Mouse (Mus musculus): ENCODE results near the gene Gm5136.

Gene Gm5136

DNA sequence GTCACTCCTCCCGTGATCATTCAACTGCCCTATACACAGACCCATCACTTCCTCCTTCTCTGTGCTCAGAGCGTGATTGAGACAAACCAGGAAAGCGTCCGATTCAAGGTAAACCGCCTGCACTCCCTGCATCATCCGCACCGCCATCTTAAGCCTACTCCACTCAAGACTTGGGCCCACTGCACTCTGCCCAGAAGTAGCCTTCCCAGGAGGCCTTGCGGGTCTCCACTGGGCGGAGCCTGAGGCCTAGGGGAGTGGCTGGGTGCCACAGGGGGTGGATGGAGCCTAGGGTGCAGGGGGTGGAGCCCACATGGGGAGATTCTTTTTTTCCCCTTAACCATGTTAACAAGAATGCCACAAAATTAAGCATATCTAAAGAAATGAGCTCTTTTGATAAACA is at the start of gene Gm5136:
TSS of gene Gm5136 (minus strand) at position 215 of the 400 bp plus-strand sequence.
- in situ Hi-C loops (cut with MboI, MseI) = loop anchor here in 1 of 2 experiments (10.0 kb wide), 1 partner anchor 325 kb away; no protein-coding TSS in a partner anchor

DNA sequence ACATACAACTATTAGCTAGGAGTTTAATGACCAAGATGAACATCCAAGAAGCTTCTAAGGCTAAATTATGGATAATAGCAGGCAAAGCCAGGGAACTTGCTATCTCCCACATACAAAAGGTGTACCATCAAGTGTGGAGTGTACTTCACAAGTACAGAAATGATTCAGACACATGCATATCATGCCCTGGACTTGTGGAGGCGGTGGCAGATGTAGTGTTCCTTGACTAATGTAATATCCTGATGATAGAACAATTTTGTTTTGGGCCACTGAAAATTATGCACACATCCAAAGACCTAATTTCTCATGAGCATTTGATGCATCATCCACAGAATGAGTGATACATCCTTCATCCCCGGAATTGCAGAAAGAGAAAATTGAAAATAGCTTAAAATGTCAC is 43.8 kb upstream of the Gm5136 start:
- in situ Hi-C loops (cut with MboI, MseI) = no loop called here

DNA sequence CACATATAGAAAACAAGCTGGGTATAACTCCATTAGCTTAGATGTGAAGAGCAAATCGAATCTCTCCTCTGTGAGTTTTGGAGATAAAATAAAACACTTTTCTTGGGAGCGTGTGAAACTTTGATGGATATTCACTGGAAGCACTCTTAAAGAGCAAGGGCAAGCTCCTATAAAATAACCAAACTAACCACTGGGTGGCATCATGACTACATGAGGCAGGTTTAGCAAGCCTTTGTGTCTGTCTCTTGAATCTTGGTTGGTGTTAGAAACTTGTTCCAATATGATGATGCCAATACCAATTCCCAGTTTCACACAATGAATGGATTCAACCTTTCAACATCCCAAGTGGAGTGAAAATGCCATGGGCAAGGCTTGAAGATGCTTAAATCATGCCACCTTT is 34.0 kb upstream of the Gm5136 start:
- in situ Hi-C loops (cut with MboI, MseI) = no loop called here

DNA sequence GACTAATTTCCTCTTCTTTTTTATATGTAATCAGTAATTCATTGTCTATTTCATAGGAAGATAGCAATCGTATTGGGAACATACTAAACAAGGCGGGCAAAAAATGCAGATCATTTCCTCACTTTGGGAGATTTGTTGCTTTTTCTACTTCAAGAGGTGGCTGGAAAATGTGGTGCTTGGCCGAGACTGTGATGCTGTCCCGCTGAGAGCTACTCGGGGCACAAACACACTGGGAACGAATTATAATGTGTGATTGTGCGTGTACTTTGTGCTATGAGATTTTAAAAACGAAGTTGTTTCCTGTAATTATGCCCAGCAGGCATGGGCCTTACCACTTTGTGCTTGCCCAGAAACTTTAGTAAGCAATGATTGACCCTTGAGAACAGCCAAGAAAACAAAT is 29.0 kb upstream of the Gm5136 start:
- in situ Hi-C loops (cut with MboI, MseI) = no loop called here

DNA sequence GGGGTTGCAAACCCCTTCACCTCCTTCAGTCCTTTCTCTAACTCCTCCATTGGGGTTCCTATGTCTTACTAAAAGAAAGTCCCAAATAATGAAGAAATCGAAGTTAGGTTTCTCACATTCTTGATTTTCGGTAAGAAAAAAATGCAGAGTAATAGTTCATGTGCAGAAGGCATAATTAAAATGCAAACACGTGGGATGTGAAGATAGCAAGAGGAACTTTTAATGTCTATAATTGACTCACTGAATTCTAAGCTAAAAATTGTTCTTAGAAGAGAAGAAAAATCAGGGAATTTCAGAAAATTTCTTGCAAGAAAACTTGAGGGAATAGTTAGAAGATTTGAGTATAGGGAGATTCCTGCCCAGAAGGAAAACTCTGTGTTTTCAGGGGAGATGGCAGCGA is 26.4 kb upstream of the Gm5136 start:
- in situ Hi-C loops (cut with MboI, MseI) = no loop called here

DNA sequence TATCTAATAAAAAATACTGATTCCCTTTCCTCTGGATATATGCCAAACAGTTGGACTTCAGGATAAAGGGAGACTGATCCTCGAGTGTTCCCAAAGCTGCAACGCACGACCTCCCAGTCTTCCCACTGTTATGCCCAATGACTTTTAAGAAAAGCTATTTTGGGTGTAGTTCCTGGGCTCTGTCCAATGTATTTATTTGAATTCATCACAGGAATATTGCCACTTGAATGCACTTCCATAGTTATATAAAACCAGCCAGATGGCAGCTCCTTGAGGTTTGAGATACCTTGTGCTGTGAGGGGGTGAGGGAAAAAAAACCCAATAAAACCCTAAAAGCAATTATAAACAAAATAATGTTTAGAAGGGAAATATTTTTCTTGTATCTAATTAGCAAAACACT is 24.9 kb upstream of the Gm5136 start:
- in situ Hi-C loops (cut with MboI, MseI) = no loop called here

DNA sequence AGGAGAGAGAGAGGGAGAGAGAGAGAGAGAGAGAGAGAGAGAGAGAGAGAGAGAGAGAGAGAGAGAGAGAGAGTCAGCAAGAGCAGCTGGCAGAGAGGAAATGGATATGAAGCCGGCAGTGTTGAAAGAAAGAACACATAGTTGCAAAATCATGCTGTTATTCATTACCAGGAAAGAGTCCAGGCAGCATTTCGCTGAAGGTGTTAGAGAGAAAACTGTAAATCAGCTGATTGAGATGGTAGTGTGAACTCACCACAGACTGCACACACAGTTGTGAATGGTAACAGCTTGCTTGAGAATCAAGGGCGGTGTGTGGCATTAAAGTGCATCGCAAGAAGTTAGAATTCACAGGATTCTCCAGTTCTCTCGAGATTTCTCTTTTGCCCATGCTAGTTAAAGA is 10.6 kb upstream of the Gm5136 start:
- in situ Hi-C loops (cut with MboI, MseI) = no loop called here

DNA sequence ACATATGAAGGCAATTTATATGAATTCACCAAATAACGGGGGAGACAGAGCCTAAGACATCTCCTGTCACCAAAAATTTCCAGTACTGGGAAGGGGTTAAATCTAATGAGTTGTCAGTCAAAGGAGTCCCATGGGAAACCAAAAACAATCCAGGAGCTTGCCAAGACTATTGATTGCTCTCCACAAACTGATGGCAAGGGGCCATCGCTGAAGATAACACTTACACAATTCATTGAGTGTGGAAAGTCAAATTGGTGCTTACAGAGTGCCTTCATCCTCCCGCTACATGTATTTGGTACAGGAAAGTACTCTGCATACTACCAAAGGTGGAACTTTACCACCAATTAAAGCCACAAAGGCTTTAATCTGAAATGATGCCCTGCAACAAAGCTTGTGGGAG is 5.7 kb upstream of the Gm5136 start:
- in situ Hi-C loops (cut with MboI, MseI) = loop anchor here in 1 of 2 experiments (10.0 kb wide), 1 partner anchor 319 kb away; no protein-coding TSS in a partner anchor

DNA sequence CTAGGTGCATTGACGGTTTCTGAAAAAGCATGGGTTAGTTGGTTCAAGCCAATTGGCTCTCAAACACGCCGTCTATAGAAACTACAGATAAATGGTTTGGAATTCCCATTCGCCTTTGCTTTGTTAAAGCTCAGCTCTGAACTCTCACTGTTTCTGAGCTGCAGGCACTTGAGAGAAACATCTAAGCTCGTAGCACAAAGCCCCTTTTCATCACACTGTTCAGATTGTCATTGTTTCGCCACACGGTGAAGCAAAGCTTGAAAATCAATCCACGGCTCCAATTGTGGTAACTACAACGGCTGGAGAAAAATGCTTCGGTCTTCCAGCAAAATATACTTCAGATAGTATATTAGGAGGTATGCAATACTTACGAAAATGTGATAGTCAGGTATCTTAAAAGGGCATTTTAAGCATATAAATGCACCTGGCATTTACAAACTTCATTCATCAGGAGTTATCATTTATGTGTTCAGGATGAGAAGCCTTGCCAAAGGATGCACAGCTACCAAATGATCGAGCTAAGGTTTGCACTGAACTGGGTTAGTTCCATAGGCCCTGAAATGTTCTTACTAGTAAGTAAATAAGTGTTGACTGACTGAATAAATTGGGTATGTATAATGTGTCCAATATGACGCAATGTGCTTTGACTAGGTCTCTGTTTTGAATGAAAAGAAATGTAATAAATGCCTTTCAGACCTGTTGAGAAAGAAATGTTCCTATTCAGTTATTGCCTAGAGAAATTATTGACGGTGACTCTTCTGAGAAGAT is 1.6 kb upstream of the Gm5136 start:
- in situ Hi-C loops (cut with MboI, MseI) = loop anchor here in 1 of 2 experiments (10.0 kb wide), 1 partner anchor 323 kb away; no protein-coding TSS in a partner anchor

DNA sequence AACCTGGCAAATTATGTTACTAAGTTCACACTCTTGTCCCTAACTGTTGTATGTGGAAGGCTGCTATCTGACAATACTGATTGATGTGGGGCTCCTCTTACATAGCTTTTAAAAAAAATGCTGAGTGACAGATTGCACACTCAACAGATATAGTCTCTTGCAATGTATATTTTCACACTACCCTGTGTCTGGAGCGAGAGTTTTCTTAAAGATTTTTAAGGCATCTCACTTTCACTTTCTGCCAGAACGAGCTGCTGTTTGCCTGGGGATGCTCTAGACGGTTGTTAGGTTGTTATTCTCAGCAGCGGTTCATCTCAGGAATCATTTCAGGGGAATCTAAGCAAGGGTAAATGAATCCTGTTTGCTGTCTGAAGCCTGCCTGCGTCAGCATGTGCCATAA is 2.9 kb downstream of the Gm5136 start:
- in situ Hi-C loops (cut with MboI, MseI) = no loop called here

DNA sequence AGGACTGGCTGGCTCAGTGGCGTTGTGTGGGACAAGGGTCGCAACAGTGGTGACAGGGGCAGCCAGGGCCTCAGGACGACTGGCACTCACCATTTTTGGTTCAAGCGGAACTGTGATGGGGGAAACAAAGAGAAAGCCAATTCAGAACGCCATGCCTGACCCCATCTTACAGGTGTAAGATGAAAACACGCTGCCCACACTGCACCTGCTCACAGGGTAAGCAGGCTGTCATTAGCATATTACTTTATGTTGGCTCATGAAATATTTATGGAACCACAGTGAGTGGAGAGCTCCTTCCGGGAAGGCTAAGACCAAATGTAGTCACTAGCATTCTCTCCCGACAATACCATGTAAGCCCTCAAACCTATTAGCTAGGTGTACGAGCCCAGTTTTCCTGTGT is 9.0 kb downstream of the Gm5136 start:
- in situ Hi-C loops (cut with MboI, MseI) = no loop called here

DNA sequence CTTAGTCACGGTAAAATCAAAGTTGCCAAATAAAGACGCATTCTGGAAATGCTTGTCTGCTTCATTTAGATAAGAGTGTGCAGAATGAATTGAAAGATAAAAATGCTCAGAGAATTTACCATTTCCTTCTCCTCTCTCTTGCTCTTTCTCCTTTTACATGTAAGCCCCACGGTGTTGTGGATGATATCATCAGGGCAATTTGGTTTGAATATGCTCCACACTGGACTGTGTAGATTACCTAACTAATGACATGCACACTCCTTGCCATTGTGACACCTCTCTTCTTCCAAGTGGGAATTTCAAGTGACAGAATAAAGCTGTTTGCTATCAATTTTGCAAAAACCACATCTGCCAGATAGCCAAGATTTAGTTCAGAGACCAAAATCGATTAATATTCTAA is 13.3 kb downstream of the Gm5136 start:
- in situ Hi-C loops (cut with MboI, MseI) = no loop called here

DNA sequence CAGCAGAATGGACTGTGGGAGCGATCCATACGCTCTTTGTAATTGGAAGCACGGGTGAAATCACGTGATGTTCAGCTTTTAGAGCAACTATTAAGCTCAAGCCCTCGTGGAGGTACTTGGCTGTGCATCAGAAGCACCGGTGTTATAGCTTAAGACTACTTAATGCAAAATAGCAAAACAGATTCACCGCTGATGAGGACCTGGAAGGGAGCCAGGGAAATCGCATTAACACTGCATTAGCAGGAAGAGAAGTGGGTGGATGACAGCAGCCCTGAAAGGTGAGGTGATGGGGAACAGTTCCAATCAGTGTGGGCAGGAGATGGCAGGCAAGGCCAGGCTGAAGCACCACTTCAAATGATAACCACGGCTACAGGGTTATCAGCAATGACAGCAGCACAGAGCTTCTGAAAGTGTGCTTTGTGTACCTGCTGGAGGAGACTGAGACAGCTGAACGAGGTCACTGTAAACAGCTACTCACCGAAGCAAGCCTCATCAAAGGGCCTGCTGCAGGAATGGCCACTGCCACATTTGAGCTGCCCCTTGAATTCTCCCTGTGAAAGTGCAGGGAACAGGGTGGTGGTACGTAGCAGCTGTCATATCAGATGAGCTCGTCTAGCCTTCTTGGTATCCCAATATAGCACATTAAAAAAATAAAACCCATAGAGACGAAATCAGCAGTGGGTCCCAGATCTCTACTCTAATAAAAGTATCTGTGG is 20.1 kb downstream of the Gm5136 start:
- in situ Hi-C loops (cut with MboI, MseI) = loop anchor here in 1 of 2 experiments (10.0 kb wide), 1 partner anchor 1275 kb away; no protein-coding TSS in a partner anchor

DNA sequence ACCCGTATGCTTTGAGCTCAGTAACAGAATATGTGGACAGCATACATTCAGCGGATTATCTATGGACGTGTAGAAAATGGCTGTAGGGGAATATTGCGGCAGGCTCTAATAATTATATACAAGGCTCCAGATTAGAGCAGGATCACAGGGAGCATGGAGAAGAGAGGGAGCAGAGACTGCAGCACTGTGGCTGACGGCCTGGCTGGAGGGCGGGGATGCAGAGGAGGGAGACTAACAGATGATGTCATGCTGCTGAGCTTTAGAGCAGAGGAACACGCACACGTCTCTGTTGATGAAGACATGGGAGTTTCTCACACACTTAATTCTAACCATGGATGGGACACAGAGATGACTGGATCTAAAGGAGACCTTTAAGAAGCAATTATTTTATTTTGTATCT is 22.9 kb downstream of the Gm5136 start:
- in situ Hi-C loops (cut with MboI, MseI) = loop anchor here in 1 of 2 experiments (10.0 kb wide), 1 partner anchor 1278 kb away; no protein-coding TSS in a partner anchor

DNA sequence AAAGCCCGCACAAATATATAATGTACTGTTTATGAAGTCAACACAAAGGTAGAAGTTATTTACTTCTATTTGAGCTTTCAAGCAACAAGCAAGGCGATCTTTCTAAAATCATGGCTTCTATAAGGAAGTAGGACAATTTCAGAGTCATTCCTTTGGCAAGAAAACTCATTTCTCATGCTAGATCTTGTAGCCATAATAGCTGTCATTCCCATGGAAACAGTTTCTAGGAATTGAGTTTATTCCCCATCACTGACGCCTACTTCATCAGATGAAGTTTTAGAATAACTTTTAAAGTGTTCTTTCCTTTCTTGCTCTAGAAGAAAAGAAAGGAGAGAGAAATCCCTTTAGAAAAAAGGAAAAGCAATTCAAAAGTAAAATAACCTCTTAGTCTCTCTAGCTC is 31.0 kb downstream of the Gm5136 start:
- in situ Hi-C loops (cut with MboI, MseI) = no loop called here

DNA sequence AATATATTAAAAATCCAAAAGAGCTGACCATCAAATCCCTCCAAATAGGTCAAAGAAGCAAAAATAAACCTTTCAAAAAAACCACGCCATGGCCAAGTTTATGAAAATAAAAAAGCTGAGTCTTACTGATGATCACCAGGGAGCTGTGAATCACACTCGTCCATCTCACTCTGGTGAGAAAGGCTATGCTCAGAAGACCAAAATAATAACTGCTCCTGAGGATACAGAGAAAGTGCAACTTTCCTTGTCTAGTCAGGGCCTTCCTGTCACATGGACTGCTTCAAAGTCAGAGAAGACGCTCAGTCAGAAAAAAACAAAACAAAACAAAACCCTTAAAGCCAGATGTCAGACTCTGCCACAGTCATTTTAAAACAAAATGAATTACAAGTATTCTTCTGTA is 39.7 kb downstream of the Gm5136 start:
- in situ Hi-C loops (cut with MboI, MseI) = no loop called here

DNA sequence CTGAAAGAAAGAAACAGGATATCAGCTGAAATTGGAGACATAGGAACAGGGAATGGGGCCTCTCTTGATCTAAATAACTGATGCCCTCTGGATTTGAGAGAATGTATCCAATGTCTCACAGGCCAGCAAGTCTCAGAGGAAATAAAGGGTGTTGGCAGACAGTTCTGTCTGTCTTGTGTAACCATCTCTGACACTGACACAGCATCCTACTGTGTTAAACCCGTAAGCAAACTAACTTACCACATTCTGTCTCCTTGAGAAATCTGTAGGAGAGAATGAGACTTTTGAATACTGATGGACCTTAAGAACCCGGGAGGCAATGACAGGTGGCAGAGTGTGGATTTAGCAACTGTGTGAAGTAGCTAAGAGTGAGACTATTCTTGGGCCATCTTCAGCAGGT is 41.7 kb downstream of the Gm5136 start:
- in situ Hi-C loops (cut with MboI, MseI) = no loop called here

DNA sequence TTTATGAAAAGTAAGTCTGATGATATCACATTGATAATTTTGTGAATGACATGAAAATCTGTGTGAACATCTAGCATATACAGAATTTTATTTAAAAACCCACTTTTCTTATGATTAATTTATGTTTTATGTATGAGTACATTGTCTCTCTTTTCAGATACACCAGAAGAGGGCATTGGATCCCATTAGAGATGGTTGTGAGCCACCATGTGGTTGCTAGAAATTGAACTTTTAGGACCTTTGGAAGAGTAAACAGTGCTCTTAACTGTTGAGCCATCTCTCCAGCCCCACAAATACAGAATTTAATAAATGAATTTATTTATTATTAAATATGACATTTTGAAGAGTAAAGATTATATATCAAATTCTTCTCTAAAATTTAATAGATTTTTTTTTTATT is 42.3 kb downstream of the Gm5136 start:
- in situ Hi-C loops (cut with MboI, MseI) = no loop called here

DNA sequence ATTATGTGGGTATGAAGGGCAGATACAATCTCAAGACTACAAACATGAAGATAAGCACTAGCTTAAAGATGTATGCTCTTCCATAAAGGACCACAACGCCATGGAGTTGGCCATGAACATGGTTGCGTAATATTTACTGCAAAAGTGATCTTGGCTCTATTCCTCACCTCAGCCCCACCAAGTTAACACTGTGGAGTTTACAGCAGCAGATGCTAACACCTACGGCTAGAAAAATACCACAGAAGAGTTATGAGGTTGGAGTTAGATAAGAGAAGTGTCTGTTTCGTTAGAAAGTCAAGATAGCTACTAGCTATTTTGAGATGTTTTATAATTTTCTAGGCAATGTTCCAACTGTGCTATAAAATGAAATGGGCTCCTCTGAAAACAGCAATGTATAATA is 43.1 kb downstream of the Gm5136 start:
- in situ Hi-C loops (cut with MboI, MseI) = no loop called here

DNA sequence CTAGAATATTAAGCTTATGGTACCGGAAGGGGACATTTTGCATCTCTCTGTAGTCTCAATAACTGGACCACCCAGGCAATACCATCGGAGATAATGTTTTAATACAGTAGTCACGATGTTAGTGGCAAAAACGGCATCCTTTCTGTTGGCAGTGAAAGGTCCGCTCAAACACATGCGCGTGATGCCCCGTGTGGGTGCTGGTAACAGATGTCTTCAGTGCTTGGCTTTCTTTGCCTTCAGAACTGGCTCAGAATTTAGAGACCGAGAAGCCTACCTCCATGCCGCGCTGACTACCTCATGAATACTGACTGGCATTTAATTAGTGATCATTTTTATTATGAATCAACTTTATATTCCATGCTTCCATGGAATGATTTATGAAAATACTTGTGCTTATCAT is 44.9 kb downstream of the Gm5136 start:
- in situ Hi-C loops (cut with MboI, MseI) = no loop called here

DNA sequence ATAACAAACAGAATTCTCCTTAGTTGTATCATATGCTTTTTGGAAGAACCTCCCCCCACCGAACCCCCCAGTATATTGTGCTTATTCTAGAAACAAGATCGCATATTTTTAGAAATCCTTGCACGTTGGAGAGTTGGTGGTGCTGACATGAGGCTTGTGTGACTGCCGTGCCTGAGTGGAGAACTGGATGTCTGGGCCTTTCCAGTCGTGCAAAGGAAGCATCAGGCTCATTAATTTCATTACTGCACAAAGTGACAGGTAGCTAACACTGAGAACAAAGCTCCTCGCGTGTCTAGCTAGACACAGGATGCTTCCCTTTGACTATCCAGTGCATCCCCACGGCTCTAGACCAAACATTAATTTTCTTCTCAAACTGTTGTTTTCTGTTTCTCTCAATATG is 47.1 kb downstream of the Gm5136 start:
- in situ Hi-C loops (cut with MboI, MseI) = no loop called here

DNA sequence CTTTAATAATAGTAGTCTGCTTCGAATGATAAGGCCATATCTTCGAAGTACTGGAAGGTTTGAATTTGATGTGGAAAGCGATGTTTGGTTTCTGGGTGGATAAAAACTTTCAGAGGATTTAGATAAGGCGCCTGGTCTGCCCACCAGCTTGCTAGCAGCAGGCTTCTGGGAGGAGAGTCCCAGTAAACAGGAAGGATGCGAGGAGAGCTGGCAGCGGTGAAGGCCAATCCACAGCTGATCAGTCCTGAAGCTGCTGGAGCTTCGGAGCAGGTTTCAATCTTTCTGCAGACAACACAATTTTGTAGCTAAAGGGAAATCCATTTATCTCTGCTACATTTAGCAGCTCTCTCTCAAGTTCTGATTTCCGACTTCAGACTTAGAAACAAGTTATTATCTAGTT is 47.9 kb downstream of the Gm5136 start:
- in situ Hi-C loops (cut with MboI, MseI) = no loop called here

DNA sequence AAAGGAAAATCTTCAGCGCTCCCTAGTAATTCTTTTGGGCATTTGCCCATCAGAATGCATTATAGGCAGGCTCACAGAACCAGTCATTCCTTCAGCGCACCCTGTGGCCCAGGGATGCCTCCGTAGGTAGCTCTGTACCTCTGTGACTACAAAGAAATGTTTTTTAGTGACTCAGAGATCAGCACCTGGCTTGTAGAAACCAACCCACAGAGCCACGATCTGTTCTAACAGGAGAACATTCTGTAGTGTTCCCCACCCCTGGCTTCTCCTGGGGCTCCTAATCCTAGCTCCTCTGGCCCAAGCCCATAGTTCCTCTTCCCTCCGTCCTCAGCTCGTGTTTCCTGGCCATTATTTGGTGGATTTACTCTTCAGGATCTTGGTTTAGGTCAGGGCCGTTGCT is 50.8 kb downstream of the Gm5136 start:
- in situ Hi-C loops (cut with MboI, MseI) = no loop called here

Data from T-helper 17 cell (primary cell).